ENCODE assay signal across 9 mouse cellular contexts in the genomic region with DNA sequence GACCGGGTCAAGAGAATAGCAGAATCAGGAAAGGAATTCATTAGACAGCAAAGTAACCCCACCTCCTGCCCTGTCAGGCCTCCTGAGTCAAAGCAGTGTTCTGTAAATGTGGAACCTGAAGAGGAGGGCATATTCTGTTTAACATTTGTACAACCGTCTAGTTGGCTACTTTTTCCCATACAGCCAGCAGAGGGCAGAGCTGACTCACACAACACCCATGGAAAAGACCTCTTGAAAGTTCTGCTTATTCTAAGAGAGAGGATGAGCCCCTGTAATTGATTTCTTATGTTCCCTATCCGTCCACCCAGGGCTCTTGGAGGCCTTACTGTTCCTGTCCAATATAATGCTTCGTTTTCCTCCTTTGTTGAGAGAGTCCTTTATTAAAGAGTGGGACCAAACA. TPM values are rescaled to one million over a fixed set of nuclear protein-coding genes. Genes with fewer than 3 reads are reported as not detected.
A peak's percentile ranks its signal among the peaks of the same experiment; 100 is the strongest.
DNase-seq lines count a peak whose midpoint lies in the region; ATAC-seq lines count a peak whose summit lies in the region.
"Had no signal": no experiment of that assay in that cellular context is flagged by ENCODE, and none has a peak within 500 bp of the region (broad histone marks: within the 10 kb centered on the region; RNA-seq: fewer than 3 reads in every experiment).

No protein-coding gene starts in this region.

- peak; percentile 3 for DNase-seq in heart, adult 8-10 months (ENCODE audit: low spot score)
- no peak for DNase-seq in heart, embryonic 10.5 days (ENCODE audit: low spot score)
- peak; percentile 2 for DNase-seq in Muller cell, postnatal 12 days (ENCODE audit: inconsistent ontology term)
- DNase-seq in limb, embryonic 10.5 days (ENCODE audit: low spot score) = peak; percentile 34
- no peak for DNase-seq in thymus, postnatal 0 days (ENCODE audit: low spot score)
- DNase-seq in gastrocnemius, postnatal 25 days = no peak

- ATAC-seq in frontal cortex, adult (ENCODE audit: low TSS enrichment) = peak; percentile 85
- peak; percentile 63; the same call in 1 of the 2 replicates for ATAC-seq in neural tube, embryonic 15.5 days (ENCODE audit: low FRiP score)

- no peak overlapping the region for H3K4me3 ChIP-seq in heart, embryonic 10.5 days
- no peak overlapping the region for H3K4me3 ChIP-seq in limb, embryonic 10.5 days
- no peak overlapping the region for H3K4me3 ChIP-seq in neural tube, embryonic 15.5 days (replicated peaks)
- H3K4me3 ChIP-seq: heart, embryonic 13.5 days had no signal

- H3K27me3 ChIP-seq in heart, embryonic 10.5 days (ENCODE audit: insufficient read depth, poor library complexity, severe bottlenecking) = peaks cover 9% of the 10 kb centered on the region; the same call in 1 of the 2 replicates
- no peaks in the 10 kb centered on the region for H3K27me3 ChIP-seq in limb, embryonic 10.5 days (ENCODE audit: low read depth, poor library complexity, severe bottlenecking)
- no peaks in the 10 kb centered on the region for H3K27me3 ChIP-seq in neural tube, embryonic 15.5 days (replicated peaks)
- H3K27me3 ChIP-seq: heart, embryonic 13.5 days had no signal

- no peak overlapping the region for H3K4me2 ChIP-seq in neural tube, embryonic 15.5 days
- H3K4me2 ChIP-seq: heart, embryonic 13.5 days had no signal

- H3K27ac ChIP-seq in heart, embryonic 10.5 days = no peak overlapping the region
- H3K27ac ChIP-seq in limb, embryonic 10.5 days = no peak overlapping the region
- H3K27ac ChIP-seq in neural tube, embryonic 15.5 days (replicated peaks) = no peak overlapping the region
- H3K27ac ChIP-seq: heart, embryonic 13.5 days had no signal

- no peaks in the 10 kb centered on the region for H3K9me3 ChIP-seq in heart, embryonic 10.5 days
- H3K9me3 ChIP-seq in limb, embryonic 10.5 days (replicated peaks) = no peaks in the 10 kb centered on the region
- H3K9me3 ChIP-seq in neural tube, embryonic 15.5 days (replicated peaks) = no peaks in the 10 kb centered on the region
- H3K9me3 ChIP-seq: heart, embryonic 13.5 days had no signal

- H3K4me1 ChIP-seq in heart, embryonic 10.5 days = peaks cover 5% of the 10 kb centered on the region
- H3K4me1 ChIP-seq in limb, embryonic 10.5 days = no peaks in the 10 kb centered on the region
- no peaks in the 10 kb centered on the region for H3K4me1 ChIP-seq in neural tube, embryonic 15.5 days

- H3K36me3 ChIP-seq in heart, embryonic 10.5 days = no peaks in the 10 kb centered on the region
- H3K36me3 ChIP-seq in limb, embryonic 10.5 days = no peaks in the 10 kb centered on the region
- H3K36me3 ChIP-seq in neural tube, embryonic 15.5 days = no peaks in the 10 kb centered on the region
- H3K36me3 ChIP-seq: heart, embryonic 13.5 days had no signal

- no peak overlapping the region for H3K9ac ChIP-seq in neural tube, embryonic 15.5 days (replicated peaks)
- H3K9ac ChIP-seq: heart, embryonic 13.5 days had no signal

- WGBS in heart, embryonic 10.5 days = 15% methylated on average over 4 of the region's 4 CpGs
- WGBS in limb, embryonic 10.5 days = 23% methylated on average over 4 of the region's 4 CpGs
- 22% methylated on average over 4 of the region's 4 CpGs for WGBS in neural tube, embryonic 15.5 days

RNA-seq across cellular contexts. Expression of a gene that starts 3.6 kb away (rescaled TPM):
- total RNA-seq in heart, adult 8-10 months (2022) = under 1 TPM in 1 of 4 experiments, not detected in 3; 0.14 TPM
- 0.67 and 0.70 TPM in 2 replicates for polyA plus RNA-seq in heart, embryonic 10.5 days (2016; fragmentation: Nextera tagmentation; extraction: Ambion mirVana)
- polyA plus RNA-seq in limb, embryonic 10.5 days (2016; fragmentation: Nextera tagmentation; extraction: Ambion mirVana) = not detected in 2 replicates
- not detected in 2 replicates for polyA plus RNA-seq in neural tube, embryonic 15.5 days (2015; fragmentation: Nextera tagmentation; extraction: Ambion mirVana)
- 0.65 and 0.95 TPM in 2 replicates for polyA plus RNA-seq in thymus, postnatal 0 days (2015; fragmentation: Nextera tagmentation; extraction: Ambion mirVana)
- total RNA-seq in gastrocnemius, postnatal 25 days (2021) = not detected

RNA-seq across cellular contexts. Expression of a gene that starts 23.2 kb away (rescaled TPM):
- under 1 TPM in 2 of 4 experiments, not detected in 2; 0.09 to 0.31 TPM for total RNA-seq in heart, adult 8-10 months (2022)
- 0.34 and 1.2 TPM in 2 replicates for polyA plus RNA-seq in heart, embryonic 10.5 days (2016; fragmentation: Nextera tagmentation; extraction: Ambion mirVana)
- polyA plus RNA-seq in limb, embryonic 10.5 days (2016; fragmentation: Nextera tagmentation; extraction: Ambion mirVana) = not detected in 2 replicates
- 0.09 TPM in 1 of 2 replicates, not detected in the other for polyA plus RNA-seq in neural tube, embryonic 15.5 days (2015; fragmentation: Nextera tagmentation; extraction: Ambion mirVana)
- polyA plus RNA-seq in thymus, postnatal 0 days (2015; fragmentation: Nextera tagmentation; extraction: Ambion mirVana) = 0.42 and 0.47 TPM in 2 replicates
- total RNA-seq in gastrocnemius, postnatal 25 days (2021) = not detected

RNA-seq across cellular contexts. Expression of a gene that starts 23.3 kb away (rescaled TPM):
- not detected for total RNA-seq in heart, adult 8-10 months (2022)
- 0.59 TPM in 1 of 2 replicates, not detected in the other for polyA plus RNA-seq in heart, embryonic 10.5 days (2016; fragmentation: Nextera tagmentation; extraction: Ambion mirVana)
- not detected in 2 replicates for polyA plus RNA-seq in limb, embryonic 10.5 days (2016; fragmentation: Nextera tagmentation; extraction: Ambion mirVana)
- not detected in 2 replicates for polyA plus RNA-seq in neural tube, embryonic 15.5 days (2015; fragmentation: Nextera tagmentation; extraction: Ambion mirVana)
- not detected in 2 replicates for polyA plus RNA-seq in thymus, postnatal 0 days (2015; fragmentation: Nextera tagmentation; extraction: Ambion mirVana)
- not detected for total RNA-seq in gastrocnemius, postnatal 25 days (2021)
- polyA plus RNA-seq: heart, embryonic 13.5 days had no signal

RNA-seq across cellular contexts. Expression of a gene that starts 55.3 kb away (rescaled TPM):
- not detected for total RNA-seq in heart, adult 8-10 months (2022)
- polyA plus RNA-seq in heart, embryonic 10.5 days (2016; fragmentation: Nextera tagmentation; extraction: Ambion mirVana) = not detected in 2 replicates
- polyA plus RNA-seq in limb, embryonic 10.5 days (2016; fragmentation: Nextera tagmentation; extraction: Ambion mirVana) = not detected in 2 replicates
- polyA plus RNA-seq in neural tube, embryonic 15.5 days (2015; fragmentation: Nextera tagmentation; extraction: Ambion mirVana) = 0.18 TPM in 1 of 2 replicates, not detected in the other
- polyA plus RNA-seq in thymus, postnatal 0 days (2015; fragmentation: Nextera tagmentation; extraction: Ambion mirVana) = not detected in 2 replicates
- total RNA-seq in gastrocnemius, postnatal 25 days (2021) = not detected
- polyA plus RNA-seq: heart, embryonic 13.5 days had no signal

RNA-seq across cellular contexts. Expression of a gene that starts 57.0 kb away (rescaled TPM):
- not detected for total RNA-seq in heart, adult 8-10 months (2022)
- polyA plus RNA-seq in heart, embryonic 10.5 days (2016; fragmentation: Nextera tagmentation; extraction: Ambion mirVana) = not detected in 2 replicates
- not detected in 2 replicates for polyA plus RNA-seq in limb, embryonic 10.5 days (2016; fragmentation: Nextera tagmentation; extraction: Ambion mirVana)
- polyA plus RNA-seq in neural tube, embryonic 15.5 days (2015; fragmentation: Nextera tagmentation; extraction: Ambion mirVana) = not detected in 2 replicates
- 1.4 TPM in 2 replicates for polyA plus RNA-seq in thymus, postnatal 0 days (2015; fragmentation: Nextera tagmentation; extraction: Ambion mirVana)
- total RNA-seq in gastrocnemius, postnatal 25 days (2021) = not detected
- polyA plus RNA-seq: heart, embryonic 13.5 days had no signal

Comparison
In these comparisons a context has a peak if more than half of its experiments do, and no peak if none do; other contexts are left out.
1. DNase-seq: peak in heart, adult 8-10 months (single experiment), Muller cell, postnatal 12 days (single experiment) and limb, embryonic 10.5 days (single experiment); none in heart, embryonic 10.5 days (single experiment), thymus, postnatal 0 days (single experiment) and gastrocnemius, postnatal 25 days (single experiment).